Mouse (Mus musculus) heart, embryonic 15.5 days (tissue): ENCODE results near the gene Klf15. TPM values are rescaled to one million over a fixed set of nuclear protein-coding genes. Genes with fewer than 3 reads are reported as not detected.

Experiments used
- ATAC-seq: fragments of 200-750 bp; cut with Nextera tagmentation; replicated peaks from 2 replicates; pipeline ENCODE4 v1.8.0; 2017; ENCODE audit warnings: low read depth, moderate TSS enrichment; ENCODE audit not compliant: insufficient number of reproducible peaks, insufficient read depth, low FRiP score
- H3K27ac ChIP-seq: fragments of 300-500 bp; sonication (generic); 2 replicates; pipeline ENCODE4 v1.5.1; 2015; ENCODE audit warnings: mild to moderate bottlenecking, inconsistent platforms
- H3K27me3 ChIP-seq: fragments of 300-500 bp; sonication (generic); 2 replicates; pipeline ENCODE4 v1.6.1; 2015; ENCODE audit warnings: inconsistent platforms
- H3K36me3 ChIP-seq: fragments of 300-500 bp; sonication (generic); 2 replicates; pipeline ENCODE4 v1.6.1; 2015; ENCODE audit warnings: mild to moderate bottlenecking, inconsistent platforms
- H3K4me1 ChIP-seq: fragments of 300-500 bp; sonication (generic); replicated peaks from 2 replicates; pipeline ENCODE4 v1.6.1; 2015; ENCODE audit warnings: inconsistent platforms
- H3K4me2 ChIP-seq: fragments of 300-500 bp; sonication (generic); 2 replicates; pipeline ENCODE4 v1.6.1; 2015; ENCODE audit warnings: inconsistent platforms, mild to moderate bottlenecking, moderate library complexity
- H3K4me3 ChIP-seq: fragments of 300-500 bp; sonication (generic); 2 replicates; pipeline ENCODE4 v1.5.1; 2015; ENCODE audit warnings: mild to moderate bottlenecking, inconsistent platforms
- H3K9ac ChIP-seq: fragments of 300-500 bp; sonication (generic); 2 replicates; pipeline ENCODE4 v1.6.1; 2015; ENCODE audit warnings: mild to moderate bottlenecking, inconsistent platforms
- H3K9me3 ChIP-seq: fragments of 300-500 bp; sonication (generic); replicated peaks from 2 replicates; pipeline ENCODE4 v1.6.1; 2016; ENCODE audit warnings: inconsistent platforms
- WGBS: fragments of 180-500 bp; shearing (Covaris S2); methylation state at CpG from one replicate; pipeline ENCODE4 v1.1.7; 2015; ENCODE audit warnings: mixed read lengths; 5-methylcytosine and 5-hydroxymethylcytosine counted together
- polyA plus RNA-seq: library from polyadenylated mRNA; unstranded; fragments of >200 nt; fragmentation: Nextera tagmentation; extraction: Ambion mirVana; gene quantifications from 2 replicates; pipeline ENCODE4 v1.2.1, GENCODE M21; 2015

The Klf15 gene
- polyA plus RNA-seq, 1 experiment from 2014 or later, result 22.8 TPM

- 22% methylated on average over 7 of the region's 7 CpGs for WGBS
- Histone ChIP-seq H3K36me3 (peaks cover 13% of the 10 kb centered on the region; the same call in 1 of the 2 replicates), H3K4me1 (peaks cover 38% of the 10 kb centered on the region), H3K27me3 (peaks cover 26% of the 10 kb centered on the region), H3K27ac (peak overlapping the region; percentile 91), H3K4me2 (peak overlapping the region; percentile 98), H3K9me3 (no peaks in the 10 kb centered on the region), H3K4me3 (peak overlapping the region; percentile 83), H3K9ac (peak overlapping the region; percentile 17)
- ATAC-seq, result no peak
These were observed 1.6 kb downstream of the Klf15 start for GRCm38 (mm10) chr6:90463890-90464421.

DNA sequence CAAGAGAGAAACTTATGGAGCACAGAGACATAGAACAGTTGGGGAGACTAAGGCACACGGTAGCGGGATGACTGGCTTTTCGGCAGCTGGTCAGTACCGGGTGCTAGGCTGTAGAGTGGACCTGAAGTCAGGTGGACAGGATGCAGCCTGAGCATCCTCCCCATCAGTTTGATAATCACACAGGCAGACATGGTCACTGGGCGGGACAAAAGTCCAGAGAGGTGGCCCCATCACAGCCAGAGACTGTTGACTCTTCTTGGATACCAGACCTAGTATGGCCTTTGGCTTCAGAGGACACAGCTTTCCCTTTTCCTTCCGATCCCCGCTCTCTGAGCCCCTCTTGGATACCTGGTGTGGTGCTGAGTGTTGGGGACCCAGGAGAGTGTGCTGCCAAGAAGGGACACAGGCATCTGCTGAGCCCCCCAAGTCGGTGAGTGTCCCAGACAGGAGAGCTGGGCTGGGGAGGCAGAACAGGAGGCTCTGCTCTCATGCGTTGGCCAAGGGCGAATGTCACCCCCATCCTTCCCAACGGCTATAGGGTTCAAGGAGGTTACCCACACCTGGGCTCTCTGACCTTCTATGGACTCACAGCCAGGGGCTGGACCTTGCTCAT, 2.8 kb downstream of the Klf15 start:
- ATAC-seq, result no peak
- Histone ChIP-seq H3K4me3 (no peak overlapping the region), H3K9me3 (no peaks in the 10 kb centered on the region), H3K27ac (no peak overlapping the region), H3K27me3 (peaks cover 22% of the 10 kb centered on the region), H3K9ac (no peak overlapping the region), H3K4me2 (no peak overlapping the region), H3K4me1 (peaks cover 38% of the 10 kb centered on the region), H3K36me3 (peaks cover 13% of the 10 kb centered on the region; the same call in 1 of the 2 replicates)
- 92% methylated on average over 11 of the region's 11 CpGs for WGBS

DNA sequence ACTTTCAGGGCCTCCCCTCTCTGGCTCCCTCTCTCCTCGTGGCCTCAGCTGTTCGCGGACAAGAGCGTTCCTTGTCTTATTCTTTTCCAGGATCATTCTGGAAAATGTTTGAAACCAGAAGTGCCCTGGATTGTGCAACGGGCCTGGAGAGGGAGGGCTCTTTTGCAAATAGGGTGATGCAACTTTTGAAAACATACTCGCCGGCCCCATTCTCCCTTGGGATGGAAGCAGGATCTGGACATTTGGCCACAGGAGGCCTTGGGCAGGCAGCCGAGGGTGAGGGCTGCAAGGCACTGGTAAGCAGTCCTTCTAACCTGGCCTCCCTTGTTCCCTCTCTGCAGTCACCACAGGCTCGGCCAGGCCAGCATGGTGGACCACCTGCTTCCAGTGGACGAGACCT, 3.7 kb downstream of the Klf15 start:
- ATAC-seq, result no peak
- H3K36me3 ChIP-seq, result peaks cover 13% of the 10 kb centered on the region; the same call in 1 of the 2 replicates
- peaks cover 48% of the 10 kb centered on the region for H3K4me1 ChIP-seq
- no peak overlapping the region for H3K4me2 ChIP-seq
- H3K27me3 ChIP-seq, result peaks cover 12% of the 10 kb centered on the region
- 68% methylated on average over 10 of the region's 10 CpGs for WGBS
- no peak overlapping the region for H3K27ac ChIP-seq
- no peak overlapping the region for H3K9ac ChIP-seq
- no peaks in the 10 kb centered on the region for H3K9me3 ChIP-seq
- no peak overlapping the region for H3K4me3 ChIP-seq

GRCm38 (mm10) chr6:90466847-90467410, 4.6 kb downstream of the Klf15 start:
- H3K4me3 ChIP-seq, result no peak overlapping the region
- ATAC-seq, result no peak
- 85% methylated on average over 12 of the region's 12 CpGs for WGBS
- H3K4me1 ChIP-seq, result peaks cover 54% of the 10 kb centered on the region
- H3K27ac ChIP-seq, result no peak overlapping the region
- 0 out of 2 replicates have a peak overlapping the region, but pooled peaks have one; percentile 8 for H3K9ac ChIP-seq
- peaks cover 13% of the 10 kb centered on the region; the same call in 1 of the 2 replicates for H3K36me3 ChIP-seq
- H3K4me2 ChIP-seq, result no peak overlapping the region
- peaks cover 4% of the 10 kb centered on the region for H3K27me3 ChIP-seq
- no peaks in the 10 kb centered on the region for H3K9me3 ChIP-seq

GRCm38 (mm10) chr6:90468216-90468615, 5.8 kb downstream of the Klf15 start:
- Histone ChIP-seq H3K9ac (no peak overlapping the region; the same call in 1 of the 2 replicates), H3K4me2 (no peak overlapping the region), H3K27me3 (no peaks in the 10 kb centered on the region; the same call in 1 of the 2 replicates), H3K4me3 (no peak overlapping the region), H3K27ac (no peak overlapping the region), H3K4me1 (peaks cover 53% of the 10 kb centered on the region), H3K36me3 (peaks cover 13% of the 10 kb centered on the region; the same call in 1 of the 2 replicates), H3K9me3 (no peaks in the 10 kb centered on the region)
- no peak for ATAC-seq
- 25% methylated on average over 1 of the region's 1 CpGs for WGBS

- WGBS, result 88% methylated on average over 6 of the region's 6 CpGs
These were observed 6.7 kb downstream of the Klf15 start for GRCm38 (mm10) chr6:90469041-90469440.

GRCm38 (mm10) chr6:90470255-90470654, 7.9 kb downstream of the Klf15 start:
- no peak overlapping the region for H3K9ac ChIP-seq
- peaks cover 37% of the 10 kb centered on the region for H3K4me1 ChIP-seq
- peaks cover 18% of the 10 kb centered on the region; the same call in 1 of the 2 replicates for H3K36me3 ChIP-seq
- H3K4me3 ChIP-seq, result no peak overlapping the region
- no peak for ATAC-seq
- WGBS, result 94% methylated on average over 2 of the region's 2 CpGs
- H3K27me3 ChIP-seq, result no peaks in the 10 kb centered on the region
- peak overlapping the region; percentile 85 for H3K27ac ChIP-seq
- no peak overlapping the region for H3K4me2 ChIP-seq
- no peaks in the 10 kb centered on the region for H3K9me3 ChIP-seq

More at GRCm38 (mm10) chr6:90469041-90469440, 6.7 kb downstream of the Klf15 start:
- H3K4me1 ChIP-seq, result peaks cover 48% of the 10 kb centered on the region
- no peak overlapping the region for H3K9ac ChIP-seq
- no peaks in the 10 kb centered on the region; the same call in 1 of the 2 replicates for H3K27me3 ChIP-seq
- H3K4me2 ChIP-seq, result no peak overlapping the region
- no peak for ATAC-seq
- H3K9me3 ChIP-seq, result no peaks in the 10 kb centered on the region
- H3K36me3 ChIP-seq, result peaks cover 18% of the 10 kb centered on the region; the same call in 1 of the 2 replicates
- H3K27ac ChIP-seq, result no peak overlapping the region
- H3K4me3 ChIP-seq, result no peak overlapping the region

DNA sequence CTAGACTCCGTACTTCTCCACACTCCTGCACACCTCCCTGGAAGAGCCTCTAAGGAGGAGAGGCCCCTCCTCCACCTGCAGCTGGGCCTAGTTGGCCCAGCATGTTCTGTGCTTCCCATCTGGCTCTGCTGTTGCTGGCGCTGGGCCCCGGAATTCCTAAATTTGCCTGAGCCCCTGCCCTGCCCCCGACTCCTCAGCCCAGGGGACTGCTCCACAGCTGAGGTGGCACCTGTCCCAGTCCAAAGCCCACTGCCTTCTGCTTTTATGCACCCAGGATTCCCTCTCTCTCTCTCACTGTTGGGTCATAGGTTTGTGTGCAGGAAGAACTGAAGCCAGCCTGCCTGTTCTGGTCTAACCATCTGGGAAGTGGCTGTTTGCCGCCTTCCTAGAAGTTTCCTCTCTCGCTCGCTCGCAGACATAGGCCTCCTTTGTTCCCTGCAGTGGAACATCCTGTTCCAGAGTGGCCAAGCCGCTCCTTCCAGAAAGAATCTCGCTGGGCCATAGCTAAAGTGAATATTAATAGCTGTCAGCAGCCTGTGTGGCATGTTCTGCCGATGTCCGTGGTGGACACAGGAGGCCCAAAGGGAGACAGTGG, 8.7 kb downstream of the Klf15 start:
- H3K9ac ChIP-seq, result no peak overlapping the region; the same call in 1 of the 2 replicates
- H3K4me3 ChIP-seq, result no peak overlapping the region
- H3K27me3 ChIP-seq, result no peaks in the 10 kb centered on the region
- H3K4me1 ChIP-seq, result peaks cover 34% of the 10 kb centered on the region
- H3K36me3 ChIP-seq, result peaks cover 18% of the 10 kb centered on the region; the same call in 1 of the 2 replicates
- H3K9me3 ChIP-seq, result no peaks in the 10 kb centered on the region
- peak; percentile 33; the same call in 1 of the 2 replicates for ATAC-seq
- 0 out of 2 replicates have a peak overlapping the region, but pooled peaks have one; percentile 2 for H3K4me2 ChIP-seq
- 32% methylated on average over 12 of the region's 12 CpGs for WGBS
- H3K27ac ChIP-seq, result peak overlapping the region; percentile 85

GRCm38 (mm10) chr6:90472079-90472478, 9.7 kb downstream of the Klf15 start:
- Histone ChIP-seq H3K4me3 (no peak overlapping the region), H3K4me1 (peaks cover 40% of the 10 kb centered on the region), H3K27ac (no peak overlapping the region), H3K9me3 (no peaks in the 10 kb centered on the region), H3K36me3 (peaks cover 10% of the 10 kb centered on the region; the same call in 1 of the 2 replicates), H3K27me3 (no peaks in the 10 kb centered on the region), H3K9ac (no peak overlapping the region), H3K4me2 (no peak overlapping the region)
- WGBS, result 68% methylated on average over 4 of the region's 4 CpGs
- ATAC-seq, result no peak

GRCm38 (mm10) chr6:90472697-90473096, 10.3 kb downstream of the Klf15 start:
- no peak overlapping the region for H3K4me3 ChIP-seq
- no peak for ATAC-seq
- 80% methylated on average over 3 of the region's 3 CpGs for WGBS
- no peak overlapping the region for H3K4me2 ChIP-seq
- no peak overlapping the region for H3K27ac ChIP-seq
- H3K9me3 ChIP-seq, result no peaks in the 10 kb centered on the region
- no peaks in the 10 kb centered on the region for H3K27me3 ChIP-seq
- H3K4me1 ChIP-seq, result peaks cover 45% of the 10 kb centered on the region
- H3K36me3 ChIP-seq, result 0 out of 2 replicates have a peak, but pooled peaks cover 4% of the 10 kb centered on the region
- no peak overlapping the region for H3K9ac ChIP-seq
